Mouse (Mus musculus) urinary bladder, postnatal 10 days (tissue): ENCODE results near the gene Selenom.

ENCODE experiments used
- DNase-seq: peaks from one replicate; pipeline ENCODE4 v3.0.0; 2022; ENCODE audit warnings: low spot score

The Selenom gene

GRCm38 (mm10) chr11:3513291-3513690 is 1.2 kb upstream of the Selenom start:
- no peak for DNase-seq

DNA sequence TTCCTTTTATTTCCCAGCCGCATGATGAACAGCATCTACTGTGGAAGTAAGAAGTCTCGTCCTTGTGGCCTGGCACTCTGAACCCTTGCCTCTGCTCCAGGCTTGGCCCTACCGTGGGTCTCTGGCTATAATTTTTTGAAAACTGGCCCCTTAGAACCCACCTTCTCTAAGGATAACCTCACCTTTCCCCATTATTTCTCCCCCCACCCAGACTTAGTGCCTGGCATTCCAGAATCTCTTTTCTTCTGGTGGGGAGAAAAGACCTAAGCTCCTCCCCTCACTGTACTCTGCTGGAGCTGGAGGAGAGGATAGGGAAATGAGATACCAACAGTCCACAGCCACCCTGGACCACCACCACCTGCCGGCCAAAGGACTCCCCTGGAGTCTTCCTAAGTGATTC is 732 bp downstream of the Selenom start:
- no peak for DNase-seq

DNA sequence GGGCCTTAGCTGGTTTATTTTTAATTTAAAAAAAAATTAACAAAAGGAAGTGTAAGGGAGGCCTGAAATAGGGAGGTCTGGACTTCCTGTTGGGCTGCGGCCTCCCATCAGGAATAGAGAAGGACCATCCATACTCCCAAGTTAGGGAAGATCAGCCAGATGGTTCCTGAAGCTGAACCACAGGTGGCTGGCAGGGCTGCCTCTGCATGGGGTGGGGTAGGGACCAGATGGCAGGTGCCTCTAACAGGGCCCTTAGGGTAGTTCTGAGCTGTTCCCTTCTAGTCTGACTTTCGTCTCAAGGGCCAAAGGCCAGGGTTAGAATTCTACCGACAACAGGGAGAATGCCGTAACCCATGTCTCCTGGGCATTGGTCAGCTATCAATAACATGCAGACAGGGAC is 1.2 kb downstream of the Selenom start:
- DNase-seq = no peak

DNA sequence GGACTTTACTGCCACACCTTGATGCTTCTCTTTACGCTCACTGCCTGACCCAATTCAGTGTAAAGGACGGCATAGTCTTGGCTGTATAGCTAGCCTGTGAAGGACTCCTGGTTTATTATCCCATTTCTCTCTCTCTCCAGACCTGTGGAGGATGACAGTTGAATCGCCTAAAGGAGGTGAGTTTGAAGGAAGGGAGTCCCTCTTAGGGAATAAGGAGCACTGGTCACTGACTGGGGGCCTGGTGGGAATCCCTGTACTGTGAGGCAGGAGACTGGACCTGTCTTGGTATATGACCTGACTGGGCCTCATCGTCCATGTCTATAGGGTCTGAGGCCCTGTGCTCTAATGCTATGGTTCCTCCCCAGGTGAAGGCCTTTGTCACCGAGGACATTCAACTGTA is 1.6 kb downstream of the Selenom start:
- DNase-seq = no peak

GRCm38 (mm10) chr11:3516859-3517845 is 2.7 kb downstream of the Selenom start:
- DNase-seq = no peak

DNA sequence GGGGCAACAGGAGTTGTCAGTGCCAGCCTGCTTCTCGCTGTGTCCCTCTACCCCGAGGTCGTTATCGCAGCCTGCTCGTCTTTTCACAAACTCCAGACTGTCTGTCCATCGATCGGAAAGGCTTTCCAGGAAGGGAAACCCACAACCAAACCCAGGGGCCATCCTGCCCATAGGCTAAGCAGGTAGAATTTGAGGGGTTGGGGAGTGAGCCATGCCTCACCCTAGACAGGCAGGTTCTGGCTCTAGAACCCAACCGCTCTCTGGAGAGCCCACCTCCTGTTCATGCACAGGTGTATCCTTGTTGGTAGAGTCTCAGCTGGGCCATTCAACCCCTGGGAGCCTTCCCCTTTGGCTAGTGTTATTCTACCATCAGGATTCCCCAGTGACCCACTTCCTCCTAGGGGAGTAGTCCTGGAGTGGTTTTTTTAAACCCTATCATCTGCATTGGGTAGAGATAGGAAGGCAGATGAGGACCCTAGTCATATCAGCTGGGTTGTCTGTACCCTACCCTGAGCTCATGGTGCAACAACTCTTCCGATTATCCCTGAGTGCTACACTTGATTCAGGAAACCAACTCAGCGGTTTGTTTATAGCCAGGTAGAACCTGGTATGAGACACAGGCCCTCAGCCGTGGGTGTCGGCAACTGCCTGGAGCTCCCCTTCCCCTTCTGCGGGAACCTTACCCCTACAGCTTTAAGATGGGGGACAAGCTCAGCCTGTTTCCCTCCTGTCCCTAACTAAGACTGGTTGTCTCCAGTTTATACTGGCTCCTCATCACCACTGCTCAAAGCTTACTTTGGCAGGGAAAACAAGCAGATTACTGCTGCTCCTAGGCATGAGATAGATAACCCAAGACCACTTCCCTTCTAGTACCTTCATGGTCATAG is 3.6 kb downstream of the Selenom start:
- no peak for DNase-seq

DNA sequence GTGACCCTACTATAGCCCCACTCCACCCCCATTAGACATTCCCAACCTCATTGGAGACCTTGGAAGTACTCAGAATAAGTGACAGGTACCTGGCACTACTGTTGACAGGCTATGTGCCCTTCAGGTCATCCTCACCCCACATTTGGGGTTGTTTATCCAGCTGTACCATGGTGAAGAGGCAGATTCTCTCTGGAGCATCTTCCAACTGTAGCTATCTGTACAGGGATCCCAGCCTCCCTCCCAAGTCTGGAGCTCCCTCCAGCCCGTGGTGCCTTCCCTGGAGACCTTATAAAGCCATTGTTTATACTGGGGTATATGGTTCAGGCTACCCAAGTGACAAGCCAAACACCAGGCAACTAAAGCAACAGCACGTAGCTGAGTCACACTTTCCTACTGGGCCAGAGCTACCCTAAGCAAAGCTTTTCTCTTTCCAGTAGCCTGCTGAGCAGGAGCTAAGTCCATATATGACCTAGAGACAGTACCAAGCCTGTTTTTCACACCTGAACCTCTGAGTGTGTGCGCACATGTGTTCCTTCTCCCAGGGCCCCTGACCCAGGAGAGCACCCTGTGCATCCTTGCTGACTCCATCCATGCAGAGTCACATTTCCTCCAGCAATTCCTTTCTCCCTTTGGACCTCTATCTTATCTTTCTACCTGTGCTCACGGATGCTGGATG is 4.7 kb downstream of the Selenom start:
- no peak for DNase-seq

GRCm38 (mm10) chr11:3519756-3520398 is 5.4 kb downstream of the Selenom start:
- no peak for DNase-seq

DNA sequence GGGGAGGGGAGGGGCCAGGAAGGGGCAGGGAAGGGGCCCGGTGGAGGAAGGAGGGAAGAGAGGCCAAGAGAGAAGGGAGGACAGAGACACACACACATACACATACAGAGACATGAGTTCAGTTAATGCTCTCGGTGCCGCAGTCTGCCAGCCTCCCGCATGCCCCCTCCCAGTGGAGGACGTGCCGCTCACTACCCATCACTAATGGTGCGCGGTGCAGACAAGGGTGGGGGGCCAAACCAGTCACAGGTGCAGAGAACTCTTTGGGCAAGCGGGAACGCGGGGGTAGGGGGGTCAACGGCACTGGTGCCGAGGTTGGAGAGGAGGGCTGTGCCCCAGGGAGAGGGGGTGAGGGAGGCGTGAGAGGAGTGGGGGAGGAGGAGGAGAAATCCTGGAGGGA is 6.4 kb downstream of the Selenom start:
- DNase-seq = no peak

DNA sequence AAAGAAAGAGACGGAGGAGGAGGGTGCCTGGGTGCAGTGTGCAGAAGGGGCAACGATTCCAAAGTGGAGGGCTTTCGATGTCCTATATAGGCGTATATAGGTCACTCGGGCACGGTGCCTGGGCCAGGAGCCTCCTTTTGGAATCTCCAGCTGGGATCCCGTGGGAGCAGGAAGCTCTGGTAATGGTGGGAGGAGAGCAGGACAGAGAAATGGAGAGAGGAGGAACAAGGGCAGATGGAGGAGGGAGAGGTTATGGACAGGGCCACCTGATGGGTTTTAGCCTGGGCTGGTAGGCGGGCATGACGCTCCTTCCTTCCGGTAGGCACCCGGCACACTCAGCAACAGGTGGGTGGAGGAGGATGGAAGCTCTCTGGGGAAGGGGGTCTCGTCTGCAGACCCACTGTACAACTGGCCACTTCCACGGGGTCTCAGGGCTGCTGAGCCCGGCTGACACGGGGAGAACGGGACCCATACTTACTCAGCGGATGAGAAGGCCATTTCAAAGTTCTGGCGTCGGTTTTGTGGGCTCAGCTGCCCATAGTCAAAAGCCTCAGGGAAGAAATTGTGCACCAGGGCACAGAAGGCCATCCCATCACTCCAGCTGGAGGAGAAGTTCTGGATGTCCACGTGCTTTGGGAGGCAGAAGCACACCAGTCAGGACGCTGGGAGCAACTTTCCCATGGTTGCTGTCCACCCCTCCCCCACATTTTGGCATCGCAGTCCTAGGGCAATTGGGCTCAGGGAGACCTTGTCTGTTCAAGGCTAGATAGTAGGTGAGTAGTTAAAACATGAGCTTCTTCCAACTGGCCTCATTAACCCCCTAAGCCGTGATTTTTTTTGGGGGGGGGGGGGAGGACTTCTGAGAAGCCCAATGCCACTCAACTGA is 7.1 kb downstream of the Selenom start:
- DNase-seq = no peak

DNA sequence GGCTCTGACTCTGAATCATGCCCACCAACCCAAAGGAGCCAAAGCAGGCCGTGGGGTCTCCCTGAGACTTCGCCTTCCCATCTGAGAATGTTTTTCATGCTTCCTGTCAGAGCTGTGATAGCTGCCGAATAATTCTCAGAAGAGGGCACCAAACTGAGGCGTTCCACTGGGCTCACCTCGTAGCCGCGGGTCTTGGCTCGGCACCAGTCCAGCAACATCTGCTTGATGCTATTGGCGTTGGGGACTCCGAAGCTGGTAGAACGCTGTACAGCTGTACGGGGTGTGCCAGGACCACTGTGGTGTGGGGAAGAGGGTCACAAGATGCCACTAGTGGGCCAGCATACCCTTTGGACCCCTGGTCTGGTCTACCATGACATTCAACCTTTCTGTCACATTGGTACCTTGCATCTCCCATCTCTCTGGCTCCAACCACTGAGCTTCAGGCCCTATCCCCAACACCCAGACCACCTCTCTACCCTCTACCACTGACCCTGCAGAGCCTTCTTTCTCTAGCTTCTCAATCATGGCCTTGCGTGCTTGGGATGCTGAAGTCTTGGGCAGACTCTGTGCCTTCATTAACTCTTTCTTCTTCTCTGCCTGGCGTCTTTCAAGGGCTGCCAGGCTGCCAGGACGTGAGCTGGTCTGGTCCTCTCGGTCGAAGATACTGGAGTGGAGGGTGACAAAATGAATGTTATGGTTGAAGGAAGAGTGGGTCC is 8.0 kb downstream of the Selenom start:
- no peak for DNase-seq

- no peak for DNase-seq
Measured at GRCm38 (mm10) chr11:3523840-3524582, 9.5 kb downstream of the Selenom start.

- no peak for DNase-seq
Measured at GRCm38 (mm10) chr11:3525560-3525959, 11.1 kb downstream of the Selenom start.

- DNase-seq = no peak
Measured at GRCm38 (mm10) chr11:3526207-3526606, 11.7 kb downstream of the Selenom start.

DNA sequence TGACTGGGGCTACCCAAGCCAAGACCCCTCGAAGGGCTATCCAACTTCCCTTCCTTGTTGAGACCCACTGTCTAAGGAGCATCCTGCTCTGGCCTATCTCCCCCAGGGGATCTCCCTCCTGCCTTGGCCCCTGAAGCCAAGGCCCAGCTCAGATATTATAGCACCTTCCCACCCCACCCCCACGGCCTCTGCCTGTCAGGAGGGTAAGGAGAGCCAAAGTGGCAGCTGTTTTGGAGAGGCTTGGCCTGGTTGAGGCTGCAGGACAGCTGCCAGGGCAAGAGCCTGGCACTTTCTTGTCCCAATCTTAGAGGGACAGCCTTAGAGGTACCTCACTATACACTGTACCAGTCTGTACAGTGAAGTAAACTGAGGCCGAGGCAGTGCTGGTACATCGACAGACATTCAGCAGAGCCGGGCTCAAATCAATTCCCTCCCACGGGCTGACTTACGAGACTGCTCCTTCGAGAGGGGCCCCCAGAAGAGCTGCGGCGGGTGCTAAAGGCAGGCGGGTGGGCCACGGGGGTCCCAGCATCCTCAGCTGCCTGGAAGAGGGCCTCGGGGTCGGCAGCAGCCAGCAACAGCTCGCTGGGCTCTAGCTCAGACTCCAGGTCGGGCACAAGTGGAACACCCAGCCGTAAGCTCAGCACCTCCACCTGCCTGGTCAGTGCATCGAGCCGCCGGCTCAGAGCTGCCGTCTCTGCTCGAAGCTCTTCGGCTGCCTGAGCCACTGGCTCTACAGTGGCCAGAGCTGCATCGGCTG is 12.7 kb downstream of the Selenom start:
- DNase-seq = no peak

GRCm38 (mm10) chr11:3527766-3528165 is 13.3 kb downstream of the Selenom start:
- DNase-seq = no peak

DNA sequence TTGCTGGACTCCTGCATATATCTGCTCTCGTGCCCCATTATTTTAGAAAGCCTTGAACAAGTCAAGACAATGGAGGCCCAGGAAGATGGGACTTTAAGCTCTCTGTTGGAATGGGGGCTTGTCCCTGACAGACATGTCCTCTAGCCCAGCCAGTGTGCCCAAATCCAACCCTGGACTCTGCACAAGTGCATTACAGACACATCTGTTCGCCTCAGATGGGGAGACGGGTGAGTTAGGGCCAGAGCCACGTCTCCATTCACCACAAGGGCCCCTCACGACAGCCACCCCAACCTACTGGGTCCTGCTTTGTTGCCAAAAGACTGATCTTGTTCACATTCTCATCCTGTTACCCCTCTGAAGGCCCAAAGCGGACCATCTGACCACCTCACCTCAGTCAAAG is 13.7 kb downstream of the Selenom start:
- DNase-seq = no peak

DNA sequence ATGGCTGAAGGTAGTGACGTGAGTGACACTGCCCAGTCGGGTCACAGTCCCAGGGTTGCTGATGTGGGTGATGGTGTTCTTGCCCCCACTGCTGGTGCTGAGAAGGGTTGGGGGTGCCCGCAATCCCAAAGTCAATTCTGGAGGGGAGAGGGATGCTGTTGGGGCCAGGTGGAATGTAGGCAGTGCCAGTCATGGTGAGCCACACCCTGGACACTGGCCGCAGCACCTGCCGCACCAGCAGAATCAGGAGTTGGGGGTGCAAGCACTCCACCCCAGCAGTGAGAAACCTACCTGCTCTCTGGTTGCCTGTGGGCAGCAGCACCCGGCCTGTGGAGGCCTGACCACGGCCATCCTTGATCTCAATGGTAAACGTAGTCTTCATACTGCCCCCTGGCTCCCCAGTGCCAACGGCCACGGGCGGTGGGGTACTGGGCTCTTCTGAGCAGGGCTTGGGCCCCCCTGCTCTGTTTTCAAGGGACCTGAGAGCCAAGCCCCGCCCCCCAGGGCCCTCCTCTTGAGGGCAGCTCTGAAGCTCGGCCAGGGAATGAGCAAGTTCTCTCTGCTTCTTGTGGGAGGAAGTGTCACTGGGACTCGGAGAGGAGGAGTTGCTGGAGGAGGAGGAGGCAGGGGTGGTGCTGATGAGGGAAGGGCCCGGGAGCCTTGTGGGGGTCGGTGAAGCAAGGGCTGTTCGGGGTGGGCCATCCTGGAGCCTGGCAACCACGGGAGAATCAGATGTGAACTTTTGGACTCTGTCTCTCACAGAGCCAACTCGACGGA is 15.2 kb downstream of the Selenom start:
- peak; percentile 44 for DNase-seq
